Mouse (Mus musculus): ENCODE measurements around the gene Vwa8.

Gene Vwa8

DNA sequence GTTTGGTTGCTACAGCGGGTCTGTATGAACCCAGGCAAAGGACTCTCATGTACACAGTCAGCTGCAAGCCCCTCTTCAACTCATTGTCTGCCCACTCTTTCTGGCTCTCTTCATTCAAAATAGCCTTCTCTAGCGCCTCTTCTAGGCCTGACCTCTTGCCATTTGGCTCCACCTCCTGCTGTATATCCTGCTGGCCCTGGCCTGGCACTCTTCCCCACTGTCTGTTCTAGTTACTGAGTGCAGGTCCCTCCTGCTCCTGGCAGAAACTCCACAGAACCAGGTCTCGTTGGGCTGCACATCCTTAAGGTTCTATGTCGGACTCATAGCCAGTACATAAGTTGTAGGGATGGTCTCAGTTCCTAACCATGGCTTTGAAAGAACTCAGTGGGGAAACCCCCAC is 293.5 kb downstream of the Vwa8 start:
- WGBS: 96% methylated on average over 4 of the region's 4 CpGs

- 93% methylated on average over 9 of the region's 9 CpGs for WGBS
Measured at GRCm38 (mm10) chr14:79143696-79144095, 294.8 kb downstream of the Vwa8 start.

GRCm38 (mm10) chr14:79144278-79145224 is 295.7 kb downstream of the Vwa8 start:
- 89% methylated on average over 13 of the region's 13 CpGs for WGBS

DNA sequence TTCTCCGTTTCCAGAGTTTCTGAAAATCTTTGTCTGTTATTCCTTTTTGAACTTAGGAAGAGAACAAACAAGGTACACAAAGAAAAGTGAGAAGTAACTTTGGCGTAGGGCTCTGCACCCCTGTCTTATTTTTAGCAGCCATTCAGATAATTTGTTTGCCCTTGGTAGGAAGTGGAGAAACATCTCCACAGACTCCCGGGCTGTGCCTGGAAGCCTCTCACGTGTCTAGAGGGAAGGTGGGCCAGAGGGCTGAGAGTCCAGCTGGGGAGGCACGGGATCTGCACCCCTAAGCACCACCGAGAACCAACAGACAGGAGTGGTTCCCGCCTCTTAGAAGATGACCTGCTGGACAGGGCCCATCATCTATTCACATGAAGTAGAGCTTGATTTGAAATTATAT is 302.9 kb downstream of the Vwa8 start:
- 91% methylated on average over 7 of the region's 7 CpGs for WGBS

- 85% methylated on average over 6 of the region's 6 CpGs for WGBS
Measured at GRCm38 (mm10) chr14:79153896-79154295, 305.0 kb downstream of the Vwa8 start.

DNA sequence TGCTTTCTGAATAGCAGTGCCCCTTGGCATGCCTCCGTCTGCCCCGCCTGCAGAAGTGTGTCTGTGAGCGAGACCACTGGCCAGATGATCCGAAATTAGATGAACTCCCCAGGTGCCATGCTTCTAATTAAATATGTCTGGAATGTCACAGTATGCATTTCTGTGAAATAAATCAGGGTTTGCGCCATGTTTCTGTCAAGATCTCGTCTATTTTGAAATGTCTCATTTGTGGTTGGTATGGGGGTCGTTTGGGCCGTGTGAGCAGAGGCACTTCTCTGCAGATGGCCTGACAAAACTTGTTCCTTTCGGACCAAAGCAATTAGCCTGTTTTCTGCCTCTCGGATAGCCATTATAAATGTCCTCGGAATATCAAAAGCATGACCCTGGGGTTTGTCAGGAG is 306.1 kb downstream of the Vwa8 start:
- 88% methylated on average over 11 of the region's 11 CpGs for WGBS

- WGBS: 83% methylated on average over 10 of the region's 10 CpGs
Measured at GRCm38 (mm10) chr14:79156526-79157411, 307.9 kb downstream of the Vwa8 start.

GRCm38 (mm10) chr14:79157451-79158218 is 308.8 kb downstream of the Vwa8 start:
- WGBS: 55% methylated on average over 17 of the region's 17 CpGs

DNA sequence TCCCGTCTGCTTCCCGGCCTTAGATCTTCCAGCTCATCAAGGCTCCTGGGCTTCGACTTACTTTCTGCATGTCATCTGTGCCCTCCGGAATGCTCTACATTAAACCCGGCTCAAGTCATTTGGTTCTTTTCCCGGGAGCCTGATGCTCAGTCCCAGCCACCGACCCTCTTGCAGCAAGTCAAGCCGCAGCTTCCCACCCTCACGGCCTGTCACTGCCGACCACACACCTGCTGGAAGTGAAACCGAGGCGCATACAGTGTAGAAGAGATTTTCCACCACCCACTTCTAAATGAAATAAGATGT is 309.3 kb downstream of the Vwa8 start:
- WGBS: 82% methylated on average over 12 of the region's 12 CpGs

GRCm38 (mm10) chr14:79158673-79159200 is 309.9 kb downstream of the Vwa8 start:
- 95% methylated on average over 4 of the region's 4 CpGs for WGBS

DNA sequence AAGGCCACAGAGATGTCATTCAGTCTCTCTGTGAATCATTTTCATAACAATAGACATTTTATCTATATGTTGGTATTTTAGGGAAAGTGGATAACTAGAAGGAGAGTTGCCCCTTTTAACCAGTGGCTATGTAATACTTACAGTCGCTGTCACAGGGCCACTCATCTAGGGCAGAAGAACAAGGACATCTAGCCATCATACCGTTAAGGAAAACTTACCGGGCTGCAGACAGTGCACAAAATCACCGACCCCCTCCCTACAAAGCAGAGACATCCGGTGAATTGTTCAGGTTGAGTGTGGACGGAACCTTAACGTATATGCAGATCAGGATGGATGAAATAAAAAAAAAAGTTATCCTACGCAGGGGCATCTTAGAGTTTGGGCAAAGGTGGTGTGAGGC is 310.6 kb downstream of the Vwa8 start:
- 94% methylated on average over 8 of the region's 8 CpGs for WGBS

- WGBS: 81% methylated on average over 10 of the region's 10 CpGs
Measured at GRCm38 (mm10) chr14:79160486-79160885, 311.6 kb downstream of the Vwa8 start.

- 93% methylated on average over 7 of the region's 7 CpGs for WGBS
Measured at GRCm38 (mm10) chr14:79160966-79161365, 312.1 kb downstream of the Vwa8 start.

DNA sequence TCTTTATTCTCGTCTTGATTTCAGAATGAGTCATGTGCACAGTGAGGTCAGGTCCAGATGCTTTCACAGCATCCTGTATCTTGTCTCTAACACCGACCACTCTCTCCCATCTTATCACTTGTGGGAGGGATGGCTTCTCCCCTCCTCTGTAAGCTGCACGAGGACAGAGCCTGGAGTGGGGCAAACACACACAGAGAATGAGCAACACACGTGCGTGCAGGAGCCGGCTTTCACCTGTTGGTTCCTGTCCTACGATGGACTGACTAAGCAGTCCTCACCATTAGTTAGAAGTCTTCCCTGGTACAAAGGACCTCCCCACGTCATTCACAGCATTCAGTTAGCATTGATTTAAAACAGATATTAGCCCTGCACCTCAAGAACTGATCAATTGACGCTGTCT is 312.9 kb downstream of the Vwa8 start:
- WGBS: 93% methylated on average over 9 of the region's 9 CpGs

GRCm38 (mm10) chr14:79162678-79163077 is 313.8 kb downstream of the Vwa8 start:
- 72% methylated on average over 9 of the region's 9 CpGs for WGBS

- 73% methylated on average over 4 of the region's 4 CpGs for WGBS
Measured at GRCm38 (mm10) chr14:79164334-79164733, 315.5 kb downstream of the Vwa8 start.

GRCm38 (mm10) chr14:79164925-79165324 is 316.1 kb downstream of the Vwa8 start:
- WGBS: 95% methylated on average over 2 of the region's 2 CpGs

GRCm38 (mm10) chr14:79174526-79174925 is 325.7 kb downstream of the Vwa8 start:
- WGBS: 96% methylated on average over 4 of the region's 4 CpGs

DNA sequence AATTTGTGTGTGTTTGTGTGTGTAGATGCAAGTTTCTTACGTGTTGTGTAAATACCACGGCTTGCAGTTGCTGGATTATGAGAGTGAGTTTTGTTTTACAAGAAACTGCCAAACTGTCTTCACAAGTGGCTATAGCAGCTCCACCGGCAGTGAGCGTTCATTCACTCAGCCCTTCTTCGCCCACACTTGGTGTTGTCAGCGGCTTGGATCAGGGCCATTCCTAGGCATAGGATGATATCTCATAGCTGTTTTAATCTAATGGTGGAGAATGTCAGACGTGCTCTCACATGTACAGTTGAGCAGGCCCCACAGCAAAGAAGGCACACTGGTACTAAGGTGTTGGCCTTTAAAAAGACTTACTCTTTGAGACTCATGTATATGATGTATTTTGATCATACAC is 328.9 kb downstream of the Vwa8 start:
- whole genome bisulfite sequencing: 60% methylated on average over 7 of the region's 7 CpGs

DNA sequence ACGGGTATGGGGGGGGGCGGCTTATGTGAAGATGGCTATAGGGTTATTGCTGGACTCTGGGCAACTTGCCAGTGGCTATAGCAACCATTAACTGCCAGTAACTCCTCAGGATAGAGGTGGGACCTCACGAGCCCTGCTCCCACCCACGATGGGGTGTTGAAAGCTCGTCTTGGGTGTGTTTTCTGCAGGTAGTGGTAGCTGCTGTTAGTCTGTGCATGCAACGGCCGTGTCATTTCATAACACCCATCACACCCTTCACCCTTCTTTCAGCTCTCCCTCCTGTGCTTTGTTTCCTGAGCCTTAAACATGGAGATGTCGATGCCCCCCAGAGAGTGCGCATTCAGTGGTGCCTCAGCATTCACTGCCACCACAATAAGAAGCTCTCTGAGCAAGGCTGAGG is 329.4 kb downstream of the Vwa8 start:
- 90% methylated on average over 9 of the region's 9 CpGs for WGBS

GRCm38 (mm10) chr14:79180078-79180730 is 331.4 kb downstream of the Vwa8 start:
- 68% methylated on average over 12 of the region's 12 CpGs for WGBS
